Mouse (Mus musculus) kidney, embryonic 14.5 days (tissue): ENCODE measurements around the gene Rtn4ip1. TPM values are rescaled to one million over a fixed set of nuclear protein-coding genes. Genes with fewer than 3 reads are reported as not detected.
A peak's percentile ranks its signal among the peaks of the same experiment; 100 is the strongest.

Experiments used
- ATAC-seq: fragments of 200-750 bp; cut with Nextera tagmentation; 2 replicates; pipeline ENCODE4 v1.8.0; 2017; ENCODE audit warnings: moderate number of reproducible peaks, mild to moderate bottlenecking, moderate TSS enrichment, moderate library complexity; ENCODE audit not compliant: low FRiP score, low TSS enrichment
- H3K27ac ChIP-seq: fragments of 300-500 bp; sonication (generic); 2 replicates; pipeline ENCODE4 v1.5.1; 2014; ENCODE audit warnings: low read depth, mild to moderate bottlenecking, low read length, moderate library complexity, mixed read lengths
- H3K27me3 ChIP-seq: fragments of 300-500 bp; sonication (generic); 2 replicates; pipeline ENCODE4 v1.6.1; 2014; ENCODE audit warnings: mild to moderate bottlenecking, low read length; ENCODE audit not compliant: control insufficient read depth, insufficient read depth
- H3K36me3 ChIP-seq: fragments of 300-500 bp; sonication (generic); 2 replicates; pipeline ENCODE4 v1.6.1; 2014; ENCODE audit warnings: low read length, mixed read lengths; ENCODE audit not compliant: control insufficient read depth, insufficient read depth
- H3K4me1 ChIP-seq: fragments of 300-500 bp; sonication (generic); 2 replicates; pipeline ENCODE4 v1.6.1; 2014; ENCODE audit warnings: low read length, mixed read lengths; ENCODE audit not compliant: control insufficient read depth, insufficient read depth
- H3K4me2 ChIP-seq: fragments of 300-500 bp; sonication (generic); replicated peaks from 2 replicates; pipeline ENCODE4 v1.6.1; 2014; ENCODE audit warnings: low read depth, mild to moderate bottlenecking, low read length
- H3K4me3 ChIP-seq: fragments of 300-500 bp; sonication (generic); 2 replicates; pipeline ENCODE4 v1.5.1; 2014; ENCODE audit warnings: mild to moderate bottlenecking, low read length
- H3K9ac ChIP-seq: fragments of 300-500 bp; sonication (generic); 2 replicates; pipeline ENCODE4 v1.6.1; 2014; ENCODE audit warnings: low read depth, mild to moderate bottlenecking, low read length, moderate library complexity
- H3K9me3 ChIP-seq: fragments of 300-500 bp; sonication (generic); 2 replicates; pipeline ENCODE4 v1.6.1; 2016; ENCODE audit warnings: low read length; ENCODE audit not compliant: control insufficient read depth
- WGBS: fragments of 180-500 bp; shearing (Covaris S2); extraction: QIAGEN DNeasy Blood & Tissue Kit; methylation state at CpG from one replicate; pipeline ENCODE4 v1.1.7; 2014; 5-methylcytosine and 5-hydroxymethylcytosine counted together
- polyA plus RNA-seq: library from polyadenylated mRNA; unstranded; fragments of >200 nt; fragmentation: Nextera tagmentation; extraction: Ambion mirVana; gene quantifications from 2 replicates; pipeline ENCODE4 v1.2.1, GENCODE M21; 2014

Rtn4ip1 gene
- polyA plus RNA-seq, 1 experiment from 2014 or later = 15.8 TPM

- no peaks in the 10 kb centered on the region for H3K9me3 ChIP-seq
- no peaks in the 10 kb centered on the region for H3K27me3 ChIP-seq
- WGBS = 93% methylated on average over 8 of the region's 8 CpGs
- H3K4me3 ChIP-seq = no peak overlapping the region
- H3K4me2 ChIP-seq = no peak overlapping the region
- no peak overlapping the region for H3K9ac ChIP-seq
- peaks cover 20% of the 10 kb centered on the region for H3K36me3 ChIP-seq
- no peak for ATAC-seq
- no peak overlapping the region for H3K27ac ChIP-seq
- 0 out of 2 replicates have a peak, but pooled peaks cover 3% of the 10 kb centered on the region for H3K4me1 ChIP-seq
Observed at GRCm38 (mm10) chr10:43896065-43896464, 5.5 kb upstream of the Rtn4ip1 start.

- Histone ChIP-seq H3K4me2 (no peak overlapping the region), H3K4me1 (peaks cover 13% of the 10 kb centered on the region), H3K4me3 (no peak overlapping the region), H3K36me3 (peaks cover 12% of the 10 kb centered on the region; the same call in 1 of the 2 replicates), H3K9me3 (no peaks in the 10 kb centered on the region), H3K27me3 (no peaks in the 10 kb centered on the region), H3K27ac (no peak overlapping the region), H3K9ac (no peak overlapping the region)
- WGBS = 93% methylated on average over 7 of the region's 7 CpGs
- no peak for ATAC-seq
Observed at GRCm38 (mm10) chr10:43898276-43898675, 3.3 kb upstream of the Rtn4ip1 start.

- no peaks in the 10 kb centered on the region for H3K27me3 ChIP-seq
- no peaks in the 10 kb centered on the region for H3K36me3 ChIP-seq
- ATAC-seq = peak; percentile 44; the same call in 1 of the 2 replicates
- peak overlapping the region; percentile 86 for H3K4me3 ChIP-seq
- peak overlapping the region; percentile 51 for H3K4me2 ChIP-seq
- peak overlapping the region; percentile 80; the same call in 1 of the 2 replicates for H3K27ac ChIP-seq
- no peaks in the 10 kb centered on the region for H3K9me3 ChIP-seq
- peaks cover 13% of the 10 kb centered on the region for H3K4me1 ChIP-seq
- WGBS = 7% methylated on average over 30 of the region's 30 CpGs
- peak overlapping the region; percentile 74 for H3K9ac ChIP-seq
Observed at GRCm38 (mm10) chr10:43900883-43901570, 580 bp upstream of the Rtn4ip1 start.

- no peaks in the 10 kb centered on the region for H3K27me3 ChIP-seq
- peaks cover 13% of the 10 kb centered on the region for H3K4me1 ChIP-seq
- H3K9ac ChIP-seq = no peak overlapping the region
- H3K4me3 ChIP-seq = no peak overlapping the region
- WGBS = 82% methylated on average over 1 of the region's 1 CpGs
- H3K4me2 ChIP-seq = no peak overlapping the region
- ATAC-seq = no peak
- H3K9me3 ChIP-seq = no peaks in the 10 kb centered on the region
- no peak overlapping the region for H3K27ac ChIP-seq
- no peaks in the 10 kb centered on the region for H3K36me3 ChIP-seq
Observed at GRCm38 (mm10) chr10:43904569-43904968, 3.0 kb downstream of the Rtn4ip1 start.

GRCm38 (mm10) chr10:43910032-43910872, 8.6 kb downstream of the Rtn4ip1 start:
- Histone ChIP-seq H3K27ac (no peak overlapping the region), H3K4me2 (no peak overlapping the region), H3K27me3 (no peaks in the 10 kb centered on the region), H3K4me3 (no peak overlapping the region), H3K4me1 (no peaks in the 10 kb centered on the region), H3K36me3 (peaks cover 3% of the 10 kb centered on the region; the same call in 1 of the 2 replicates), H3K9ac (no peak overlapping the region), H3K9me3 (no peaks in the 10 kb centered on the region)
- 83% methylated on average over 12 of the region's 12 CpGs for WGBS
- no peak for ATAC-seq

GRCm38 (mm10) chr10:43910873-43911142, 9.2 kb downstream of the Rtn4ip1 start:
- H3K36me3 ChIP-seq = peaks cover 3% of the 10 kb centered on the region; the same call in 1 of the 2 replicates
- H3K27ac ChIP-seq = no peak overlapping the region
- no peaks in the 10 kb centered on the region for H3K27me3 ChIP-seq
- no peak for ATAC-seq
- H3K4me3 ChIP-seq = no peak overlapping the region
- no peaks in the 10 kb centered on the region for H3K4me1 ChIP-seq
- no peak overlapping the region for H3K9ac ChIP-seq
- H3K9me3 ChIP-seq = no peaks in the 10 kb centered on the region
- H3K4me2 ChIP-seq = no peak overlapping the region
- 89% methylated on average over 8 of the region's 8 CpGs for WGBS

GRCm38 (mm10) chr10:43912236-43912635, 10.6 kb downstream of the Rtn4ip1 start:
- Histone ChIP-seq H3K9me3 (no peaks in the 10 kb centered on the region), H3K27me3 (no peaks in the 10 kb centered on the region), H3K27ac (no peak overlapping the region), H3K9ac (no peak overlapping the region), H3K4me2 (no peak overlapping the region), H3K4me1 (no peaks in the 10 kb centered on the region), H3K36me3 (peaks cover 3% of the 10 kb centered on the region; the same call in 1 of the 2 replicates), H3K4me3 (no peak overlapping the region)
- WGBS = 87% methylated on average over 3 of the region's 3 CpGs
- ATAC-seq = no peak

GRCm38 (mm10) chr10:43916181-43916580, 14.6 kb downstream of the Rtn4ip1 start:
- Histone ChIP-seq H3K4me1 (no peaks in the 10 kb centered on the region), H3K4me2 (no peak overlapping the region), H3K27me3 (no peaks in the 10 kb centered on the region), H3K27ac (no peak overlapping the region), H3K9me3 (no peaks in the 10 kb centered on the region), H3K36me3 (no peaks in the 10 kb centered on the region), H3K9ac (no peak overlapping the region), H3K4me3 (no peak overlapping the region)
- no peak for ATAC-seq
- WGBS = 88% methylated on average over 12 of the region's 12 CpGs

- H3K4me1 ChIP-seq = no peaks in the 10 kb centered on the region
- no peak overlapping the region for H3K4me3 ChIP-seq
- H3K36me3 ChIP-seq = no peaks in the 10 kb centered on the region
- no peaks in the 10 kb centered on the region for H3K27me3 ChIP-seq
- H3K9ac ChIP-seq = no peak overlapping the region
- WGBS = 91% methylated on average over 2 of the region's 2 CpGs
- ATAC-seq = no peak
- H3K9me3 ChIP-seq = no peaks in the 10 kb centered on the region
- H3K27ac ChIP-seq = no peak overlapping the region
- no peak overlapping the region for H3K4me2 ChIP-seq
Observed at GRCm38 (mm10) chr10:43916737-43917136, 15.1 kb downstream of the Rtn4ip1 start.
